Mouse (Mus musculus) cerebellum, adult 11 months (tissue): Measurements from ENCODE around the gene Aco2.
A peak's percentile ranks its signal among the peaks of the same experiment; 100 is the strongest.

Experiments used
- DNase-seq: peaks from one replicate; pipeline ENCODE4 v3.0.0; 2022

Aco2 gene

DNA sequence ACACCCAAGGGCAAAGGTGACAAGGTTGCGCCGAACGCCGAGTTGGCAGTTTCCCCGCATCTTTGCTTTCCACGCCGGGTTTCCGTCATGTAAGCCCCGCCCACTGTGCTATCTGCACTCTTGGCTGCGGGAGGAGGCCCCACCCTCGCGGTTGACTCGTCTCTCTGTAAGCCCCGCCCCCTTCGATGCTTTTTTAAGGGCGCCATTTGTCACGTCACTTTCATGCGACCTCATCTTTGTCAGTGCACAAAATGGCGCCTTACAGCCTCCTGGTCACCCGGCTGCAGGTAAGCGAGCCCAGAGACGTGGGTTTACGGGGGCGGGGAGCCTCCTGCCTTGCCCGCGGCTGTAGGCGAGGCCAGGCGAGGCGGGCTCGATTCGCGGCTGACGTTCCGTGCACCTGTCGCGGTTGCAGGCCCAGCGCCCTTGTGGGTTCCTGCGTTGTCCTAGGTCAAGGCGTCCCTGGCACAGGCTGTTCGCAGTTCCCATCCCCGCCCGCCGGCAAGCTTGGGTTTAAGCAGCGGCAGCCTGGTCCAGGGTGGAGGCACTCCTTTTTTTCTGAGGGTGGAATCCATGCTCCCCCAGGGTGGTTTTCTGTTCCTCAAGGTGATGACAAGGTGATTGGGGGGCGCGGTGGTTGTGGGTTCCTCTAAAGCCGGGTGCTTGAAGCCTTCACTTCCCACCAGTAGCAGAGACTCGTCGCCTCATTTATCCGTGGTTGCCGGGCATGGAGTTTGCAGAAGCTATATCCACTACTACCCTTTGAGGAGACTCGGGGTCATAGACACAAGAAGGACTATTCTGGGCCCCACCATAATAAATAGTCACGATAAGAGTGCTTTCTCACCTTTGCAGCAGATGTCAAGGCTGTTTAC, at the start of gene Aco2:
Gene Aco2, plus strand, starts transcription at position 48 of the 875 bp plus-strand sequence.
- peak; percentile 99 for DNase-seq

DNA sequence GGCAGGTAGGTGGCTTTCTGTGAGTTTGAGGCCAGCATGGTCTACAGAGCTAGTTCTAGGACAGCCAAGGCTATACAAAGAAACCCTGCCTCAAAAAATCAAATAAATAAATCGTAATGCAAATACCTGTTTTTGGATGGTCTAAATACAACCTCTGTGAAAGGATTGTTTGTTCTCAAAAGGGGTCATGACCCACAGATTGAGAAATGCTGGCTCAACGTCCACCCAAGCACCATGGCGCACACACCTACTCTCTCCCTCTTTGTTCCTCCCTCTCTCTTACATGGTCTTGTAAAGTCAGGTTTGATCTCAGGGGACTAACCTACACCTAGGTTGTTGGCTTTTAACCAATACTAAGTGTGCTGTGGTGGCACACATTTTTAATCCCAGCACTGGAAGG, 49.5 kb upstream of the Aco2 start:
- DNase-seq = no peak

DNA sequence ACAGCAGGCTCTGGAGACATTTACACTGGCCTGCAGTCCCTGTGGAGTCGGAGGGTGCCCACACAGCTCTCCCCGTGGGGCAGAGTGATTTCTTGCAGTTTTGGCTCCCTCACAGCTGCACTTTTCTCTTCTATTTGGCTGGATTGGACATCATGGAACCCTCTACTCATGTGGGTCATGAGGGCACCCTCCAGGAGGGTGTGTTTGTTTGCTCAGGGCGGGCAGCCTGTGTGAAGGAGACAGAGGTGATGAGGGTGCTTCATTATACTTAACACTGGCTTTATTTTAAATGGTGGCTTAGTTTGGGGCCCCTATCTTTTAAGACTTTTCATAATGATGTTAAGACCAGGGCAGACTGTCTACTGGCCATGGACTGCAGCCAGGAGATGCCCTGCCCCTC, 47.3 kb upstream of the Aco2 start:
- no peak for DNase-seq

DNA sequence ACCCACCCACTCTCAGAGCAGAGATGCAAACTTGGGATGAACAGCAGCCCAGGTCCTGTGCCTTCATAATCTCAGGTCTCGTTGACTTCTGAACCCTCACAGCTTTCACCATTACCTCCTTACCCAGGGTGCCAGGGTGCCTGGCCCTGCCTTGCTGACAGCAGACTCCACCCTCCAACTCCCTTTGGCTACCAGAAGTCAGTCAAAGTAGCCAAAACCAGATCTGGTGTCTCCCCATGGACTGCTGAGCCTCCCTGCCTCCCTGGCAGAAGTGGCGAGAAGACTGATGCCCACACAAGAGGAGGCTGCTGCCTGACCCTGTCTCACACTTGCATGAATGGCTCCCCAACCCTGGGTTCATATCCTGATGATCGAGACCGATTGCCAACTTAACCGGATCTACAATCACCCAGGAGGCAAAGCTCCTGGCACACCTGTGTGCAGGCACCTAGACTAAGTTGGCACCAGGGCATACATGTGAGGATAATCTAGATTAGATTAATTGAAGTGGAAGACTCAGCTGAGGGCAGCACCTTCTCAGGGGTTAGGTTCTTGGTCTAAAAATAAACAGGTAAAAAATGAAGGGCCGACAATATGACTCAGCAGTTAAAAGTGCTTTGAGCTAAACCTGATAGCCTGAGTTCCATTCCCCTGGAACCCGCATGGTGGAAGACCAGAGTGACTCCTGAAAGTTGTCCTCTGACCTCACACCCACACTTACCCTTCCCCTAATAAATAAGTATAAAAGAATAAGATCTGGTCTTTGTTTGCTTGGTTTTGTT, 43.5 kb upstream of the Aco2 start:
- DNase-seq = no peak

DNA sequence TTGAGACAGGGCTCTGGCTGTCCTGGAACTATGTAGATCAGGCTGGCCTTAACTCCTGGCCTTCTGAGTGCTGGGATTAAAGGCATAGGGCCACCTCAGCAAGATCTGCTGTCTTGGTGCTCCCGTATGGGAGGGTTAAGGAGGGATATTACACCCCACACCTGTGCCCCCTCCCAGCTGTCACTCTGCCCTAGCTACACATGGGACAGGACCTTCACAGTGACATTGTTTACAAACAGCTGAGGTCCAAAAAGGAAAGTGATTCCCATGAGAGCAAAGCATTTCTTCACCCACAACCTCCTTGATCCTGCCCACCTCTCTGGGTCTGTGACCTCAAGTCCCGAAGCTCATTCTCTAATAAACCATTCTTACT, 42.9 kb upstream of the Aco2 start:
- no peak for DNase-seq

DNA sequence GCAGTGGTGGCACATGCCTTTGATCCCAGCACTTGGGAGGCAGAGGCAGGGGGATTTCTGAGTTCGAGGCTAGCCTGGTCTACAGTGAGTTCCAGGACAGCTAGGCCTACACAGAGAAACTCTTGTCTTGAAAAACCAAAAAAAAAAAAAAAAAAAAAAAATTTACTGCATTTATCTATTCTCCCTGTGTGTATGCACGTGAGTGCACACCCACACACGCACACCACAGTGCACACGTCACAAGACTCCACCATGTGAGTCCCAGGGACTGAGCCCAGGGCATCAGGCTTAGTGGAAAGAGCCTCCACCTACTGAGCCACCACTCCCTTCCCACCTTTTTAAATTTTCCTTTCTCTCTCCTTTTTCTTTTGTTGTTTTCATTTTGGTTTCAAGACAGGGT, 41.6 kb upstream of the Aco2 start:
- no peak for DNase-seq

DNA sequence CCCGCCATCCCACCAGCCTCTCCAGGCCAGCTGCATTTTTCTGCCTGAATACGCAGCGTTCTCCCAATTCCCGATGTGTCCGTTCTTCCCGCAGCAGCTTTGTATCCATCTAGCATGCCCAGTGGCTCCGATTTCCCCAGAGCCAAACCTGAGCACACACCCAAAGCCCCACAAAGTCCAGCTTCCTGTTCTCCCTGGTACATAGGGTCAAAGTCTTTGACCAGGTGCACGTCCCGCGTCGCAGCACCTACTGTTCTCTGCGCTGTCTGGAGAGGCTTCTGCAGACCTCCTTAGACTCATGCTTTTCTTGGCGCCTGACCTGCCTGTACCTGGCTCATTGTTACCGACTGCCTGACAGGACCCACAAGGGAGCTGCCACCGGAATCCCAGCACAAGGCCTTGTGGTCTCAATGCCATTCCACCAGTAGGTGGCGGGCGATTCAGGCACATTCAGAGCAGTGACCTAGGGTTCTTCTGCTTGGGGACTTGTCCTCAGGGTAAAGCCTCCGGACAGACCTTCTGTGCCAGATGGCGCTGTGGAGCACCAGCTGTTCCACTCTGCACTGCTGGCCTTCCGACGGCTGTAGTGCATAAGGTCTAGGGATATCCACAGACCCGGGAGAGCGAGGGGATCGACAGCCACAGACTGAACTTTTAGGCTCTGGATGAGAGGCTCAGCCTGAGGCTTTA, 40.8 kb upstream of the Aco2 start:
- peak; percentile 90 for DNase-seq

DNA sequence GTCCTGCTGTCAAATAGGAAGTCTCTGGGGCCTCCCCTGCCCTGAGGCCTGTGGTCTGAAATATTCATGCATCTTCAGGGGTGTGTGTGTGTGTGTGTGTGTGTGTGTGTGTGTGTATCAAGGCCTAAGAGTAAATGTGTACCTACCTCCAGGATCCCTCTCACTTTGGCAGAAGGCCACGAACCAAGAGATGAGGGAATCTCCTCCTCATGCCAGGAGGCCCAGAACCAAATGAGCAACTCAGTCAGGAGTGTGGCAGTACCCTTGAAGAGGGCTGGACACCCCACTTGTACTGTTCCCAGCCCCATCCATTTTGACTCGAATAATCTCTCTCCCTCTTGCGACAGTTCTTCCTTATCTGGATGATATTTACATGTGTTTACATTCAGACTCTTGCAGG, 39.9 kb upstream of the Aco2 start:
- no peak for DNase-seq

DNA sequence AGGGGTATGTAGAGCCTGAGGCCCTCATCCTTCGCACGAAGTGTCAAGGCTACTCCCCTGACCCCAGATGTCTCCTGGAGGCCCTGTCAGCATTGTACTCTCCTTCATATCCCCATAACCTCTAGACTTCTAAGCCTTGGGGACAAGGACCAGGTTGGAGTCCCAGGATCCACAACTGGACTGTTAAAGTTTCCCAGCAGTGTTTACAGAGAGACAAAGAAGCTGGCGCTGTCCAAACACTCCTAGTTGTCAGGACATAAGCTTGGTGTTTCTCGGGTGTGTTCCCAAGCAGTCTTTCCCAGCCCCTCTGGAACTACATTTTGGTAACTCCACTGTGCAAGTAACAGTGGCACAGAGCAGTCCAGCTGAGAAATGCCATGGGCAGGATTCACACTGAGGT, 38.6 kb upstream of the Aco2 start:
- DNase-seq = no peak

DNA sequence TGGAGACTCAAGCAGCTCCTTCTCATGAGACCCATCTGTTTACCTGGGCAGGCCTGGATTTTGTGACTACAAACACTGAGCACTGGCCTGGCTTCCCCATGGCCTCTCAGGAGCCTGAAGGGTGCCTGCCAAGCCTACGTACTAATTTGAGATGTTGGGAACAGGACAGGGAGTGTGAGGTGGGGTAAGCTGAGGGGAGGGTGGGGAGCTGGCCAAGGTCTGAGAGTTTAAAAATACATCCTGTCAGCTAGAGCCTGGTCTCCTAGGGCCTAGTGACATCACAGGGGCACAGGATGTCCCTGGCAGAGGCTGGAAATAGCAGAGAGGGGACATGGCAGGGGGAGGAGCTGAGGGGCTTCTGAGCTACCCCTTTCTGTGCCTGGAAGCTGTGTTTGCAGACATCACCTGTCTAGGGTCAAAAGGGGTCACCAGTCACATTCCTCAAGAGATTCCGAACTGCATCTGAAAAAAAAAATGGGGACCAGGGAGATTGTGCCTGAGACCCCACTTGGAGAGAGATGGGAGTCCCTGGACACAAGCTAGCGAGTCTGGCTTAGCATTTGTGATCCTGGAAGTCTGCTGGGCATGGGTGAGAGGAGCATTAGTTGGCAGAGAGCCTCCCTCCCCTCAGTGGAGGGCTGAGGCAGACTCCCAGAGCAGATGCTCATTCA, 37.8 kb upstream of the Aco2 start:
- no peak for DNase-seq

DNA sequence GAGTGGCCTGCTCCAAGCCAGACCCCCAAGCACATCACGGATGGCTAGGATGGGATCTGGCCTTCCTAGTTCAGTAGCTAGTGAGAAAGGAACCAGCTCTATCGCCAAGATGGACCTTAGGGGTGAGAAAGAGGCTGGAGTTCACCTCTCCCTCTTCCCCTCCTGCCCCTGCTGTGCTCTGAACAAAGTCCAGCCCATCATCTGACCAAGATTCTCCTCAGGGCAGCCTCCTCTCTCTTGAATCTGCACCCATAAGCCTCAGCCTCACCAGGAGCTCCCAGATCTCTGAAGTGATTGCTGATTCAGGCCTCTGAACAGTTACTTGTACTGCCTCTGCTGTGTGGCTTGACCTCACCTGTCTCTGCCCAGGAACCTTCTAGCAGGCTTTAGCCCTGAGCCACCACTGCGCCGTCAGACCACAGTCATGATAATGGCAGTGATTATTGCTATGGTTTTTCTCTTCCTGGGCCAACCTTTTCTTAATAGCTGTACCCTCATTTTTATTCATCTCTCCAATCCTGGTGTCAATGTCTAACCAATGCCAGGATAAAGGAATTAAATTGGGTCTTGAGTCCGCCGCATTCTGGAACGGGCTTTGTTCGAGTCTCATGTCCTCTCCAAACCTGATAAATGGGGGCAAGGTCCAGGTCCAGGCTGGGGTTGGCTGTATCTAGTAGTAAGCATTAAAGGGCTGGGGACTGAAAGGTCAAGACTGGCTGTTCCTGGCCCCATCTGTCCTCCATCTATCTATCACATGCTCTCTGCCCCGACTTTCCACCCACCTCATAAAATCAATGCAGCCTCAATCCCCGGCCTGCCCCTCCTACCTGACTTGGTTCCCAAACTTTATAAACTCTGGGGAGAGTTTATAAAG, 36.9 kb upstream of the Aco2 start:
- no peak for DNase-seq

DNA sequence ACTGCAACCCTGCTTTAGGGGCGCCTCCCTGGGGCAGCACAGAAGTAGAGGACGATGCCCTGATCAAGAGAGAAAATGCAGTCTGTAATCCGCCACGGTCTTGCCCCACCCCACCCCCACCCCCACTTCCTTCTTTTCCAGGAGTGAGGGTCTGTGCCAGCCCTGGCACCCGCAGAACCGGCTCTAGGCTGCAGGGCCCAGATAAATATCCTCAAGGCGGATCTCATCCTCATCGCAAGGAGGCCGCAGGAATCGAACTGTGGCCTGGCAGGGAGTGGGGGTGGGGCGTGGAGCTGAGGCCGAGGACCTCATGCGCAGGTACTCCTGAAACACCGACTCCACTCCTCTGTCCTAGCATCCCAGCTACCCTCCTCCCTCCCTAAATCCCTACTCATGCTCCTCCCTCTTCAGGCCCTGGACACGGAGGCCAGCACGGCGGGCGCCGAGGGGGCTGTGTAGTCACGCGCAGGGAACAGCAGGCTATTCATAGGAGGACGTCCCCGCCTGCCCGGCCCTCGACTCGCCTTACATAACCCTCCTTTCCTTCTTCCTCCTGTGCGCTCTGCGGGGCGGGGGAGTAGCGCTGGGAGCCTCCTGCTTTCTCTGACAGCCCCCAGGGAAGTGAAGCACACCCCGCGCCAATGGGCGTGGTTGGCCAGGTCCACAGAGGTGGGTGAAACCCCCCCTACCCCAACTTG, 35.8 kb upstream of the Aco2 start:
- DNase-seq = peak; percentile 88

DNA sequence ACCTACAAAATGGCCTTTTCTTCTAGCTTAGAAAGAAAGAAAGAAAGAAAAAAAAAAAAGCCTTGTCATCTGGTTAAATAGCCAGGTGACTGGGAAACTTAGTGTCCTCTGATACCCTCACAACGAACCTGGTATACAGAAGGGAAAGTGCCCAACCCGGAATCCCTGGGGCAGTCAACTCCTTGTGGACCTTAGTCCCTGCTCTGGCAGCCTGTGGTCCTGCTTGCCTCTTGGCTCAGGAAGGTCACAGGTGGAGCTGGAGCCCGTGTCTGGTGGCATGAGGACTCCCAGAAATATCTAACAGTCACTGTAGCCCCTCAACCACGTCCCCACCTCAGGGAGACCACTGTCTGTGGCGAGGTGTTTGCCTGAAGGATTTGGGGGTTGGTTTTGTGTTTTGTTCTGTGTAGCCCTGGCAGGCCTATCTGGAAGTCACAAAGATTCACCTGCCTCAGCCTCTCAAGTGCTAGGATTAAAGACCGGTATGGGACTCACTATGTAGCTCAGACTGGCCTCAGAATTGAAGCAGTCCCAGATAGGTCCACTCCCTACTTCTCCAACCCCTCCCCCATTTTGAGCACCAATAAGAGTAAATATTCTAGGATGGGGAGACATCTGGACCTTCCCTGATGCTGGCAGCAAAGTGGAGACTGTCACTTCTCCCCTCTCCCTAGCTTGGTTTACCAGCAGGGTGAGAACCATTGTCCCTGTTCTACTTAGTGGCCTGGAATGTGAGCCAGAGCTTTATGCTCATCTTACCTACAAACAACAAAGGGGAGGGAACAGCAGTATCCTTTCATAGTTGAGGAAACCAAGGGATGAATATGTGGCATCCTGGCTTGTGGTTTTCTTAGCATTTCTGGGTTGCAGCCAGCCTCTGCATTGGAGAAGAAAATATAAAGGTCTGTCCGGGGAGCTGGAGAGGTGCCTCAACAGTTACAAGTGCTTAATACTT, 34.9 kb upstream of the Aco2 start:
- no peak for DNase-seq

DNA sequence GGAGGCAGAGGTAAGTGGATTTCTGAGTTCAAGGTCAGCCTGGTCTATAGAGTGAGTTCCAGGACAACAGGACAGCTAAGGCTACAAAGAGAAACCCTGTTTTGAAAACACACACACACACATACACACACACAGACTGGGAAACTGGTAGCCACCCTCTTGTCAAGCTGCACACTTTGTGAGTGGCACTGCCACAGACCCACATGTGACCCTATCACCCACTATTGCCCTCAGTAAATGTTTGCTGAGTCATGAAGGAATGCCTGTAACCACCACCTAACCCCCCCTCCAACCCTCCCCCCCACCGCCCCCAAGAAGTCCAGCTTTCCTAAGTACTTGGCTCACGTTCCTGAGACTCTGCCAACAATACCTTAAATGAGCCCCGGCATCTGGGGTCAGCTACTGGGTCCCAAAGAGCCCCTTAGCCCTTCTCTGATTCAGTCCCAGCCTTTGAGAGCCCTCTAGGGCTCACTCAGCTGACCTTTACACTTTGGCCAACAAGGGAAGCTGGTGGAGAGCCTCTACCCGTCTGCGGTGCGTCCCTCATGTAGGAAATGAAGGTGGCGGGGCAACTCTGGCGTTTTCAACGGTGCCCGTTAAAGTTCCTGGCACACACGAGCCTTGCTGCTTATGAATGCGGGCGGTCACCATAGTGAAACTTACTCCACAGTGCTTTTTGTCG, 33.4 kb upstream of the Aco2 start:
- DNase-seq = no peak

DNA sequence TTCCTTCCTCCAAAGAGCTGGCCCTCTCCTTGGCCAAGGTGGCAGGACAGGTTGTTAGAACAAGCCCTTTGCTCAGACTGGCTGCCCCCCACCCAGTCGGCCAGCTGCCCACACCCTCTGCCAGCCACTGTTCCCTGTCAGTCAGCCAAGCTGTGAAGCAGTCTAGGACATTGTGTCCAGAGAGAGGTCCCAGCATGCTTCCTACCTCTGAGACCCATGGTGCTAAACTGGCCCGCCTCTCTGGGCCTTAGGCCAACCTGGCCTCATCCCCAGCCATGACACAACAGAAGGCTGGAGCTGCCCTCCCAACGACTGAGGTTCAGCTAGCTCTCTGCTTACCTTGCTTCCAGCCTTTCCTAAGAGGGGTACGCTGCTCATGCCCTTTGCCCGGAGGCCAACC, 32.5 kb upstream of the Aco2 start:
- peak; percentile 97 for DNase-seq

DNA sequence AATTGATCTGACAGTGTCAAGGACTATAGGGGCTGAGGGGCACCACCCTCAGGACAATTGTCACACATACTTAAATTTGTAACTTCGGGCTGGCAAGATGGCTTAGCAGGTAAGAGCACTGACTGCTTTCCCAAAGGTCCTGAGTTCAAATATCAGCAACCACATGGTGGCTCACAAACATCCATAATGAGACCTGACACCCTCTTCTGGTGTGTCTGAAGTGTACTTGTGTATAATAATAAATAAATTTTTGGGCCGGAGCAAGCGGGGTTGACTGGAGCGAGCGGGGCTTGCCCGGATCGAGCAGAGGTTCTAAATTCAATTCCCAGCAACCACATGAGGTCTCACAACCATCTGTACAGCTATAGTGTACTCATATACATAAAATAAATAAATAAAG, 31.8 kb upstream of the Aco2 start:
- no peak for DNase-seq

DNA sequence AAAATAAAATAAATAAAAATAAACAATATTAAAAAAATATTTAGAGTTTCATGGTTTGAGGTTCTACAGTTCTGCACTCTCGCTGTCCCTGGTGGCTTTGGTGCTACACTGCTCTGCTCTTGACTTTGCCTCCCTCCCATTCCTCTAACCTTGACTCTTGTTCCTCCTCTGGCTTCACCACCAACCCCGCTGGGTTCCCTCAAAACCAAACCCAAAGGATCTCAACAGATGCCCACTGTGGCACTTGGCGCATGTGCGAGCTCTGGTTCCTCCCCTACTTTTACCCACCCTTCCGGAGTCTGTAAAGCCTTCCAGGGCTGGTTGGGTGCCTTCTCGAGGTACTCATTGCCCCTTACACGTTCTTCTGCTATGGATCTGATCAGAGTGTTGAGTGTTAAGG, 29.8 kb upstream of the Aco2 start:
- no peak for DNase-seq

DNA sequence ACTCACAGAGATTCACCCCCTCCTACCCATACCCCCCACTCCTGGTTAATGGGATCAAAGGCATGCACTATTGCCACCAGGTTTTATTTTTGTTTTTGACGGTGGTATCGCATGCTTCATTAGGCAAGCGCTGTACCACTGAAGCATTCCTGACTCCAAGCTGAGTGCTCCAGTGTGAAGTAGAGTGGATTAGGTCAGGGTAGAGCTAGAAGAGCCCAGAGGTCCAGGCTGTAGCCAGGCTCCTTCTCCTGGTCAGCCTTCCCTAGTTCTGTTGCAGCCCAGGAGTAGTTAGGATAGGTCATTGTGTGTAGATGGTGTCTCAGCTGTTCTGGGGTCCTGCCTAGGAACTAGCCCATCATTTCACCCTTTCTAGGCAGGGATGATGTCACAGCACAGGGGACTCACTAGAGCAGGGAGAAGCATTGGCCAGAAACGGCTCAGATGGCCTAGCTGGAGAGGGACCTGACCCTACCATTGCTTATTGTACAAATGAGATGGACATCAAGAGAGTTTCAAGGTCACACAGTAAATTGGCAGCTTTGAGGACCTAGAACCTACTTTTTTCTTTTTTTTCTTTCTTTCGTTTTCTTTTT, 27.0 kb upstream of the Aco2 start:
- DNase-seq = no peak

DNA sequence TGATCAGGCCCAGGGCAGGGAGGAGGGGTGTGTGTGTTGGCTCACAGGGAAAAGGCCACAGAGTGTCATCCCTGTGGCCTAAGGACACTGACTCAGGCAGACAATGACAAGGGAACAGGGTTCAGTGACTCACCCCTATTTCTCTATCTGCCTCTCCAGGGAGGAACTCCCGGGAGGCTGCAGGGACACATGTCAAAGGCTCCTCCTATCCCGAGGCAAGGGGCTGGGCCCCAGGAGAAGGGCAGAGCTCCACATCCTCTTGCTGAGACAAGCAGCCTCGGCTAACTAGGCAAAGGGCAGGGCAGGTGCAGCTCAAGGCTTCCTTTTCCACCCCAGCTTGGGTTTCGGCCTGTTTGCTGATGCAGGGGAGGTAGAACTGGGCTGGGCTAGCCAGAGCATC, 26.4 kb upstream of the Aco2 start:
- DNase-seq = no peak
